Mouse (Mus musculus): ENCODE data around the gene Qrsl1. TPM values are rescaled to one million over a fixed set of nuclear protein-coding genes. Genes with fewer than 3 reads are reported as not detected.
A peak's percentile ranks its signal among the peaks of the same experiment; 100 is the strongest.
"Not testable (repeated sequence)": the region's sequence is repeated elsewhere in the genome, so short reads cannot be mapped to it uniquely, and the experiment has no call there.

The Qrsl1 gene
- polyA plus RNA-seq (2016; fragmentation: Nextera tagmentation; extraction: Ambion mirVana) = 25.2 and 26.0 TPM in 2 replicates

DNA sequence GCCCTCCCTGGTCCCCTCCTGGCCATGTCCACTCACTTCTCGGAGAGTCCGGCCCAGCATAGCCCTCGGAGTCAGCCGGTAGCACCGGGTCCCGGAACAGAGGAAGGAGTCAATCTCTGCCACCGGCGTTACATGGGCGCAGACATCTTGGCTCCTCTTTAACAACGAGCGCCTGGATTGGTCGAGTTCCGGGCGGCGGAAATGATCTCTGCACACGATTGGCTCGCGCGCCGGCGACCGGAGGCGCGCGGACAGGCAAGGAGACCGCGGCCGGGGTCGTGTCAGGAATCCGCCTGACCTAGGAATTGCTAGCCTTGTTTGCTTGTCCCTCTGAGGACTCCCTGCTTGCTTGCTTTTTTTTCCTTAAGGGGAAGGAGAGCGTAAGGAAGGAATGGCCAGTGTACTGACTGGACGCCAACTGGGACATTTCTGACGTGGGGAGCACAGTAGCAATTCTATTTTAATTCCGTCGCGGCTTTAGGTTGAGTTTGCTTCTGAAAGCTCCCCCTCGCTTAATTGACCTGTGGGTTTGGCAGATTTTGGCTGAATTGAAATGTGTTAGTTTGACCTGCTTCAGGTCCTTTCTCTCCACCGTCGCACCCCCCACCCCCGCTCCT lies at the start of gene Qrsl1, which contains the start of gene Rtn4ip1:
Gene Qrsl1, minus strand, starts transcription at position 168 of the 617 bp plus-strand sequence.
Gene Rtn4ip1, plus strand, starts transcription at position 230 of the 617 bp plus-strand sequence.
- Histone ChIP-seq H3K27me3 (no peaks in the 10 kb centered on the region), H3K9ac (peak within 1 kb of the TSS; percentile 63), H3K4me3 (peak within 1 kb of the TSS; percentile 80), H3K36me3 (peaks cover 2% of the 10 kb centered on the region; the same call in 1 of the 2 replicates), H3K4me2 (replicated peaks) (peak within 1 kb of the TSS; percentile 77), H3K4me1 (peaks cover 7% of the 10 kb centered on the region; the same call in 1 of the 2 replicates), H3K9me3 (no peaks in the 10 kb centered on the region), H3K27ac (peak within 1 kb of the TSS; percentile 69)
- peak; percentile 95 for ATAC-seq (ENCODE audit: insufficient number of reproducible peaks, insufficient read depth, low FRiP score, low TSS enrichment)
- WGBS = under 1% methylated on average over 40 of the region's 40 CpGs

DNA sequence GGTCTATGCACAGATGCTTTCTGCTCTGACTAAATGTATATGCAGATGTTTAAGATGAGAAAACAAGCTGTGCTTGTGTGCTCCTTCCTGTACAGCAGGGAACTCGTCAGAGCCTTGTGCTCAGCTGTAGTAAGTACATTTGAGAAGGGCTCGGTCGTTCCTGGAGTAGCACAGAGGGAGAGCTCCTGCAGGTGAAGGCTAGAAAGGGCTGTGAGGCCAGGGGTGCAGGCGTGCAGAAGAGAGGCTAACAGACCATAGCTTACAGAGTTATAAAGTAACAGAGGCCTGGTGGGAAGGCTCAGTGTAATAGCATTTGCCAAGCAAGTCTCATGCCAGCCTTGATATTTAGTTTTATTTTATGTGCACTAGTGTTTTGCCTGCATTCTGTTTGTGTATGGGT lies 43.9 kb upstream of the Qrsl1 start:
- Histone ChIP-seq H3K4me1 (no peaks in the 10 kb centered on the region), H3K27me3 (no peaks in the 10 kb centered on the region), H3K4me2 (replicated peaks) (no peak overlapping the region), H3K27ac (no peak overlapping the region), H3K4me3 (no peak overlapping the region), H3K36me3 (no peaks in the 10 kb centered on the region; the same call in 1 of the 2 replicates), H3K9ac (no peak overlapping the region), H3K9me3 (no peaks in the 10 kb centered on the region)
- 77% methylated on average over 4 of the region's 4 CpGs for WGBS
- ATAC-seq (ENCODE audit: insufficient number of reproducible peaks, insufficient read depth, low FRiP score, low TSS enrichment) = no peak

DNA sequence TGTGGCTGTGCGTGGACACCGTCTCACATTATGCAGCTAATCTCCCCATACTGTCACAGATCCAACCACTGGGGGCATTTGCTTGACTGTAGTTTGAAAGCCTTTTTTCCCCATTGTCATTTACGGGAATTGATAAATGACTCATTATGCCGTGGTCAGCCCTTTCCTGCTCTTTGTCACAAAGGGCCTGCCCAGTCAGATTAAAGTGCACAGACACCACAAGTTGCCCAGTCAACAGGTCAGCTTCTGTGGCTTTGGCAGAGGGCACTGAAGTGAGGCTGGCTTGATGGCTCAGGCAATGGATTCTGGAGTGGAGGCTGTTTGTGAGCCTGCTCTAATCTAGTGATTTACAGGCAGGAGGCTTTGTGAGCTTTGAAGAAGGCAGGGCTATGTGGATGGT lies 42.2 kb upstream of the Qrsl1 start:
- Histone ChIP-seq H3K4me1 (no peaks in the 10 kb centered on the region), H3K9me3 (no peaks in the 10 kb centered on the region), H3K4me3 (no peak overlapping the region), H3K27me3 (no peaks in the 10 kb centered on the region), H3K4me2 (replicated peaks) (no peak overlapping the region), H3K36me3 (no peaks in the 10 kb centered on the region; the same call in 1 of the 2 replicates), H3K9ac (no peak overlapping the region), H3K27ac (no peak overlapping the region)
- WGBS = 77% methylated on average over 4 of the region's 4 CpGs
- no peak for ATAC-seq (ENCODE audit: insufficient number of reproducible peaks, insufficient read depth, low FRiP score, low TSS enrichment)

DNA sequence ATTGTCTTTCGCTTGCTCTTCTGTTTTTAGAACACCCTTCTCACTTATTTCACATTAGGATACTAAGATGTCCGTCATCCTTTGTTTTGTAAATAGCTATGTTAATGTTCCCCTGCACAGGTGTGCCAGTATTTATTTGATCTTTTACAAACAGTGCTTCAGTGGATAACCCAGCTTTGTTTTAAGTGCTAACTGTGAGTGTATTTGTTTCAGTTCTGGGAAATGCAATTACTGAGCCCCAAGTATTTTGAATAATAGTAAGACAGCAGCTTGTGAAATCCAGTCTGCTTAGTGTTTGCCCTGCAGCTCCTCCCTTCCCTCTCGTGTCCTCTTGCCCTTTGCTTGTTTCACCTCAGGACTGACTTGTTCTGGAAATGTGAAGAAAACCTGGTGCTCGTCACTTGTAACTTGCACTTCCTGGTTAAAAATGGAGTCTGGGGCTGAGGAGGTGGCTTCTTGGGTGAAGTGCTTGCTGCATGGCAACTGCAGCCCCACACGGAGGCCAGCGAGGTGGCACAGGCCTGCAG lies 37.7 kb upstream of the Qrsl1 start:
- H3K9me3 ChIP-seq = no peaks in the 10 kb centered on the region
- 77% methylated on average over 6 of the region's 6 CpGs for WGBS
- H3K27ac ChIP-seq = no peak overlapping the region
- H3K4me3 ChIP-seq = no peak overlapping the region
- H3K36me3 ChIP-seq = peaks cover 5% of the 10 kb centered on the region; the same call in 1 of the 2 replicates
- no peak for ATAC-seq (ENCODE audit: insufficient number of reproducible peaks, insufficient read depth, low FRiP score, low TSS enrichment)
- no peak overlapping the region for H3K4me2 ChIP-seq (replicated peaks)
- no peaks in the 10 kb centered on the region for H3K27me3 ChIP-seq
- no peak overlapping the region for H3K9ac ChIP-seq
- no peaks in the 10 kb centered on the region for H3K4me1 ChIP-seq

DNA sequence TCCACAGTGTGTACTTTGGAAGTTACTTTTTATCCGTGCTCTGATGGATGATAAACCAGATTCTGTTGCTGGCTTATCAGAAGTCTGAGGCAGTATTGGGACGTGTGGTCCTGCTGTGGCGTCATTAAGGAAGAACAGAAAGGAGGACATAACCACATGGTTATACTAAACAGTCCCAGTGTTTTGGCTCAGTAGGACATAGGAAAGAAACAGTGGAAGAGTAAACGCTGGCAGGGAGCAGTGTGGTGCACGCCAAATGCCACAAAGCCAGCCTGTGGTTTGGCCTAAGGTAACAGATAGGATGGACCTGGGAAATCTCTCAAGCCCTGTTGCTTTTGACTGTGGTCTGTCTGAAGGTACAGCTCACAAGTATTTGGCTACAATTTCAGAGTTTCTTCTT lies 27.1 kb upstream of the Qrsl1 start:
- WGBS = 82% methylated on average over 5 of the region's 5 CpGs

DNA sequence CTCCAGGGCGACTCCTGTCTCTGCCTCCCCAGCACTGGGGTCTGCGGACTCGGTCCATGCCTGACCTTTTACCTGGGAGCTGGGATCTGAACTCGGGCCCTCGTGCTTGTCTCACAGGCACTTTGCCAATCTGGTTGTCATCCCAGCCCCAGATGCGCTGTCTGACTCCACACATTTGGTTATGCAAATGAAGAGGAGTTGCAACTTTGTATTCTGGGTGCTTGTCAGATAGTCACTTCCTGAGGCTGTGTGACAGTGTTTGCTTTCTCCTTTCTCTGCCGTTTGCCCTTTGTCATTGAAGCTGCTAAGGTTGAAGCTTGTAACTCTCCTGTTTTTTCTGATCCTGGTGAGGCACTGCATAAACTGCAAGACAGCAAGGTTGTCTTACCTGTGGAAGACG lies 26.2 kb upstream of the Qrsl1 start:
- H3K27ac ChIP-seq = no peak overlapping the region
- no peaks in the 10 kb centered on the region for H3K9me3 ChIP-seq
- no peaks in the 10 kb centered on the region for H3K4me1 ChIP-seq
- no peak overlapping the region for H3K4me2 ChIP-seq (replicated peaks)
- H3K27me3 ChIP-seq = no peaks in the 10 kb centered on the region
- no peak for ATAC-seq (ENCODE audit: insufficient number of reproducible peaks, insufficient read depth, low FRiP score, low TSS enrichment)
- peaks cover 4% of the 10 kb centered on the region for H3K36me3 ChIP-seq
- WGBS = 86% methylated on average over 8 of the region's 8 CpGs
- no peak overlapping the region for H3K4me3 ChIP-seq
- no peak overlapping the region for H3K9ac ChIP-seq

More for the DNA sequence above, 27.1 kb upstream of the Qrsl1 start:
- H3K9ac ChIP-seq = no peak overlapping the region
- no peak overlapping the region for H3K4me2 ChIP-seq (replicated peaks)
- no peaks in the 10 kb centered on the region for H3K4me1 ChIP-seq
- H3K4me3 ChIP-seq = no peak overlapping the region
- no peak overlapping the region for H3K27ac ChIP-seq
- H3K9me3 ChIP-seq = no peaks in the 10 kb centered on the region
- no peaks in the 10 kb centered on the region for H3K27me3 ChIP-seq
- ATAC-seq (ENCODE audit: insufficient number of reproducible peaks, insufficient read depth, low FRiP score, low TSS enrichment) = no peak
- no peaks in the 10 kb centered on the region for H3K36me3 ChIP-seq

DNA sequence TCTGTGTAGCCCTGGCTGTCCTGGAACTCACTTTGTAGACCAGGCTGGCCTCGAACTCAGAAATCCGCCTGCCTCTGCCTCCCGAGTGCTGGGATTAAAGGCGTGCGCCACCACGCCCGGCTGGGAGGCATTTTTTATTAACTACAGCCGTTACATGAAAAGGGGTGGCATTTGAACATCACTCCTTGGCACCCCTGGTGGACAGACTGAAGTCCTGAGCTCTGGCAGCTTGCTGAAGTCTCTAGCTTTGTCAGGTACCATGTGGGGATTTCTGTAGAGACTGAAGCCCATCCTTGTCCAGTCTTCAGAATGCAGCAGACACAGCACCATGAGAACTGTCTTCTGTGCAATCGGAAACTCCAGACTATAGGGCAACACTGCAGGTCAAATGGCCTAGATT lies 24.2 kb upstream of the Qrsl1 start:
- not testable (repeated sequence) for H3K4me2 ChIP-seq (replicated peaks); H3K4me3 ChIP-seq; H3K27me3 ChIP-seq; H3K27ac ChIP-seq; H3K9me3 ChIP-seq; ATAC-seq (ENCODE audit: insufficient number of reproducible peaks, insufficient read depth, low FRiP score, low TSS enrichment); H3K9ac ChIP-seq; H3K4me1 ChIP-seq; H3K36me3 ChIP-seq
- WGBS = 91% methylated on average over 9 of the region's 9 CpGs

DNA sequence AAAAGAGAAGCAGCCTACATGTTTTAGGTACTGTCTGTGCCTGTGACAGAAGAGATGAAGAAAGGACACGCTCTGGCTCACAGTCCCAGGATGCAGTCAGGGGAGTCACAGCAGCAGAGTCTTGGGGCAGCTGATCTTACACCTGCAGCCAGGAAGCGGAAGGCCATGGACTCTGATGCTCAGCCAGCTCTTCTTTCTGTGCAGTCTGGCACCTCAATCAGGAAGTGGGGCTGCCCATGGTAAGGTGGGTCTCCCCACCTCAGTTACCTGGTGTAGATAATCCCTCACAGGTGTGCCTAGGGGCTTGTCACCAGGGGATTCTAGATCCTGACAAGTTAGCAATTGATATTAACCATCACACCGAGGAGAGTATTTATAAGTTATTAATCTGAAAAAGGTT lies 21.6 kb upstream of the Qrsl1 start:
- Histone ChIP-seq H3K4me1 (no peaks in the 10 kb centered on the region), H3K36me3 (peaks cover 4% of the 10 kb centered on the region), H3K4me2 (replicated peaks) (no peak overlapping the region), H3K27ac (no peak overlapping the region), H3K4me3 (no peak overlapping the region), H3K9me3 (no peaks in the 10 kb centered on the region), H3K9ac (no peak overlapping the region), H3K27me3 (no peaks in the 10 kb centered on the region)
- 94% methylated on average over 3 of the region's 3 CpGs for WGBS
- no peak for ATAC-seq (ENCODE audit: insufficient number of reproducible peaks, insufficient read depth, low FRiP score, low TSS enrichment)

DNA sequence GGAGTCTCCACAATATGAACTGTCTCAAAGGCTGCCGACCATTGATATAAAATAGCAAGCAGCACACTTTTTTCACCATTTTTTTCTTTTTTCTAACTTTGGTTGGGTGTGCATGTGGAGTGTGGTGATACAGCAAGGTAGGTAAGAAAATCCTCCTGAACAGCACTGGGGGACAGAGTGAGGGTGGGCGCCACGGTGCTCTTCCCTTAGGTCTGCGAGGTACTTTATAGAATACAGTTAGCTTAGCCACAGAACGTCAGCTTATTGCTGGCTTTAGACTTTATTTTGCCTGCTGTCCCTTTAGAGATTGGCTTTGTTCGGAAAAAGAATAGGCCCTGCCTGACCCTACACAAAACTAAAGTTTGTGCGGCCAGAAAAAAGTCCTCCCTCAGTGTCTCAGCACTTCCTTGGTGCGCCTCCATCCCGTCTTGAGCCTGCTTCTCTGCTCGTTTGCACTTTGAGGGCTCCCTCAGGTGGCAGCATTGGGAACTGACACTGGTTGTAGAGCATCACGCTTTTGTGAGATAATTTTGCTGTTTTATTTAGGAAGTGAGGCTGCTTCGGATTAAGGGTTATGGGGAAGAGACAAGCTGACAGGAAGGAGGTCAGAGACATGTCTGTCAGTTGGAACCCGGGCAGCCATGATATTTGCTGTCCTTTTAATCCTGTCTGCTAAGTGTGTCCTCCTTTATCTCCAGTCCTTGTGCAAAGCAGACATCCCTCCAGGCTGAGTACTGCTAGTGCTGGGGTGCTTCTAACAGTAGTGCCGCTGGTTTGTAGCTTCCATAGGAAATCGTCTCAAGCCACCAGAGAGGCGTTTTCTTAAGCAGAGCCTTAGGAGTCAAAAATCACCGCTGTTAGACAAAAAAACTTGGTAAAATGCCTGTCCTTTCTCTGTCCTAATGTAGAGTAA lies 17.4 kb upstream of the Qrsl1 start:
- no peak overlapping the region for H3K4me2 ChIP-seq (replicated peaks)
- ATAC-seq (ENCODE audit: insufficient number of reproducible peaks, insufficient read depth, low FRiP score, low TSS enrichment) = 0 out of 2 replicates have a peak, but pooled peaks have one; percentile 56

DNA sequence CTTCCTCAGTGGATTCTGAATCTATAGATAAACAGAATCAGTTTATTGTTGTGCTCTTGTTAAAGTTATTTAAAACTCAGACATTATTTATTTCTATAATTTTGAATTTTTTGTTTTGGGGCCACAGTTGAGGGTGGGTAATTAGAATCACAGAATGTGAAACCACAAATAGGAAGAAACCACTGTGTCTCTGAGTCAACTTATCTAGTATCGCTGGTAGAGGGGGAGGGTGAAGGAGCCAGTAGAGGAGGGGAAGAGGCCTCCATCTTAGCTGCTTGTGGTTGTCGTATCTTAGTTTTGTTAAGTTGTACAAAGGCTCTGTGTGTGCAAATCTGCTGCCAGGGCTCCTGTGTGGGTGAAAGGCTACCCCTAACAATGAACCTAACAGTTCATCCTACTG lies 15.2 kb upstream of the Qrsl1 start:
- Histone ChIP-seq H3K36me3 (no peaks in the 10 kb centered on the region), H3K4me3 (no peak overlapping the region), H3K4me1 (peaks cover 3% of the 10 kb centered on the region; the same call in 1 of the 2 replicates), H3K27ac (no peak overlapping the region), H3K9me3 (no peaks in the 10 kb centered on the region), H3K9ac (no peak overlapping the region), H3K4me2 (replicated peaks) (no peak overlapping the region), H3K27me3 (no peaks in the 10 kb centered on the region)
- ATAC-seq (ENCODE audit: insufficient number of reproducible peaks, insufficient read depth, low FRiP score, low TSS enrichment) = no peak
- 83% methylated on average over 2 of the region's 2 CpGs for WGBS

More for the DNA sequence above, 17.4 kb upstream of the Qrsl1 start:
- WGBS = 35% methylated on average over 17 of the region's 17 CpGs
- no peak overlapping the region for H3K27ac ChIP-seq
- H3K27me3 ChIP-seq = no peaks in the 10 kb centered on the region
- H3K36me3 ChIP-seq = peaks cover 4% of the 10 kb centered on the region
- peaks cover 3% of the 10 kb centered on the region; the same call in 1 of the 2 replicates for H3K4me1 ChIP-seq
- no peaks in the 10 kb centered on the region for H3K9me3 ChIP-seq
- no peak overlapping the region for H3K9ac ChIP-seq
- H3K4me3 ChIP-seq = no peak overlapping the region

DNA sequence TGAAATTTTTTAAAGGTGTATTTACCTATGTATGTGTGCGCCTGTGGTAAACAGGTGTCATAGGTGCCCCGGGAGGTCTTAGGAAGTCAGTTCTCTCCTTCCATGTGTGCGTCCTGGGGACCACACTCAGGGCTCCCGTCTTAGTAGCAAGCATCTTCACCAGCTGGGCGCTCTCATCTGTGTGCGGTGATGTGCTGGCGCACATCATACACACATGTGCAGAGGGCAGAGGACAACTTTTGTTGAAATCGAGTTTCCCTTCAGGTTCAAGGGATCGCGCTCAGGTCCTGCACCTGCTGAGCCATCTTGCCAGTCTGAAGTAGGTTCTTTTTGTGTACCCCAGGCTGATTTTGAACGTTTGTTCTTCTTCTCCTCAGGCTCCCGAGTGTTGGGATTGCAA lies 14.6 kb upstream of the Qrsl1 start:
- Histone ChIP-seq H3K9me3 (no peaks in the 10 kb centered on the region), H3K4me3 (no peak overlapping the region), H3K9ac (no peak overlapping the region), H3K27ac (no peak overlapping the region), H3K27me3 (no peaks in the 10 kb centered on the region), H3K4me1 (peaks cover 3% of the 10 kb centered on the region; the same call in 1 of the 2 replicates), H3K36me3 (no peaks in the 10 kb centered on the region), H3K4me2 (replicated peaks) (no peak overlapping the region)
- WGBS = 84% methylated on average over 12 of the region's 12 CpGs
- no peak for ATAC-seq (ENCODE audit: insufficient number of reproducible peaks, insufficient read depth, low FRiP score, low TSS enrichment)
